Mouse (Mus musculus): ENCODE measurements around the gene Btbd35f6. TPM values are rescaled to one million over a fixed set of nuclear protein-coding genes. Genes with fewer than 3 reads are reported as not detected.

The Btbd35f6 gene
- not detected for polyA plus RNA-seq (2017; shearing (Covaris generic))

GRCm38 (mm10) chrX:33956440-33956839 lies at the start of gene Btbd35f6:
Btbd35f6 (minus strand) TSS chrX:33956540.

DNA sequence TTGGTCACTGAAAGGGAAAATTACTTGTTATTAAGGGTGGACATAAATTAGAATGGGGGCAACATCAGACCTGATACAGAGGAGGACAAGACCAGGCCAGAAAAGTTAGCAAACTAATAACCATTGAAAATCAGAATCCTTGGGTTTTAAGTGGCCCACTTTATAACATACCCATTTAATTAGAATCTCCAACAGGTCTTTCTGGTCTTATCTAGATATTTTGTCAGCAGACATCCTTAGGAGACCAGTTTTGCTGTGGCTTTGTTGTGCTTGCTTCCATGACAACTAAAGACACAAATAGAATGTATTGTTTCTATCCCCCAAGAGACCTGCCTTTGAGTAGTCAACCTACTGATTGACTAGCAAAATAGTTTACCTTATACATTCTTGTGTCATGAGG lies 30.4 kb upstream of the Btbd35f6 start, which contains the start of gene Gm21870:
Gene Gm21870 (minus strand): TSS at position 101 of the 400 bp plus-strand sequence.

Other genes starting within 250 kb of the Btbd35f6 start
- not detected for gene Gm21870, start 30.3 kb upstream of the Btbd35f6 start, polyA plus RNA-seq (2017; shearing (Covaris generic))
- not detected for gene Btbd35f9, start 205.0 kb upstream of the Btbd35f6 start, polyA plus RNA-seq (2017; shearing (Covaris generic))